Mouse (Mus musculus) yolk sac, embryonic 10.5 days (tissue): ENCODE measurements around the gene Wif1.

Experiments used
- DNase-seq: peaks from one replicate; pipeline ENCODE4 v3.0.0-alpha.2; 2017; ENCODE audit warnings: low spot score

The Wif1 gene

DNA sequence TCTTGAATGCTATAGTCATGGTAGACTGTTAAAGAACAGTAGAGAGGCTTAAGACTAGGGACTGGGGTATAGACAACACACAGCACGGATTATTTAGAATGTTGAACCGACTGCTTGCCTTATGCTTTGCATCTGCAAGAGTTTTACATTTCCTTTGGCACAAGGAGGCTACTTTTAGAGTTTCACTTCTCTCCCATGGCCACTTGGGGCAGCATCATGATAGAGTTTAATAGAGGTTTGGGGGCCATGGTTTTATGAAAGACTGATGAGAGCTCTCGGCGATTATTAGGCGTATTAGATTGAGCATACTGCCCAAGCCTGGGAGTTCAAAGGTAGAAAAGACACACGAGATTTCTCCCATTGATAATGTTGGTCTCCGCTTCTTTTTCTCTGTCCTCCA is 37.0 kb downstream of the Wif1 start:
- no peak for DNase-seq

DNA sequence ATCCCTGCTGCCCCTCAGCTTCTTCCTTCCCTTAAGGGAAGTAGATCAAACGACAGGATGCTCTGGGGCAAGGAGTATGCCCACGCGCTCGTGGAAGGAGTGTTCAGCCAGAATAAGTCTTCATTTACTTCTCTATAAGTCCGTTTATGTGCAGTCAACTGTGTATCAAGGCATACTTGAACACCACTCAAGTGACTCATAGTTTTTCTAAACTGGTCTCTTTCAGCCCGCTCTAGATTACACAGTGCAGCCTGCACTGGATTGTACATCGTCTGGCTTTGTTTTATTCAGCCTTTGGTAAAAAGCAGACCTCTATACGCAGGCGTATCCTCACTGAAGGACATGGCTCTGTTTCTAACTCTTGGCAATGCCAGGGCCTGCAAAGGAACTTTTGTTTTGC is 46.7 kb downstream of the Wif1 start:
- DNase-seq, result no peak

DNA sequence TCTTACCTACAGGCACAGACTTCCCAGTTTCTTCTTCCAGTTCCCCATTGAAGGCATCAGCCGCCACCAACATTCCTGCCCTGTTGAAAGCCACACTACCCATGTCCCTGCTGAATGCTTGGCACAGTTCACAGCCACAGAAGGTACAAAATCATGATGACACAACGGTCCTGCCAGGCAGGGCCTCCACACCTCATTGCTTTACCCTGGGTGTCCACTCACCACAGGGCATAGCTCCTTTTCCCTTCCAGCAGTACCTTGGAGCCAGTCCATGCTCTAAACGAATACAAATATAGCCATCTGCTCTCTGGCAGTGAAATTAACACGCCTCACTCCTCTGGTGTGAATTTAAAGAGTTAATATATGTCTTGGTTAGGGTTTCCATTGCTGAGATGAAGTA is 49.1 kb downstream of the Wif1 start:
- DNase-seq, result no peak

DNA sequence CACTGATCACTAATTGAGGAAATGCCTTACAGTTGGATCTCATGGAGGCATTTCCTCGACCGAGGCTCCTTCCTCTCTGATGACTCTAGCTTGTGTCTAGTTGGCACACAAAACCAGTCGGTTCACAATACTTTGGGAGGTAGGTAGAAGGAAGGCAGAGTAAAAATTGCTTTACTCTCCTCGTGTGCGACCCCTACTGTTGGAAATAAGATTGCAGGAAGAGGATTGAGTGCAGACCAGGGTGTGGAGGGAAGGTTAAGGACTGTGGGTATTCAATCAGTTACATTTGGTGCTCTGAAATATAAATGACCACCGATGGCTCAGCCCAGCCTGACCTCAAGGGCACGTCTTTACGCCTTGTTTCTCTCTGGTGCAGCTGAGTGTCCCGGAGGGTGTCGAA is 49.8 kb downstream of the Wif1 start:
- DNase-seq, result no peak

DNA sequence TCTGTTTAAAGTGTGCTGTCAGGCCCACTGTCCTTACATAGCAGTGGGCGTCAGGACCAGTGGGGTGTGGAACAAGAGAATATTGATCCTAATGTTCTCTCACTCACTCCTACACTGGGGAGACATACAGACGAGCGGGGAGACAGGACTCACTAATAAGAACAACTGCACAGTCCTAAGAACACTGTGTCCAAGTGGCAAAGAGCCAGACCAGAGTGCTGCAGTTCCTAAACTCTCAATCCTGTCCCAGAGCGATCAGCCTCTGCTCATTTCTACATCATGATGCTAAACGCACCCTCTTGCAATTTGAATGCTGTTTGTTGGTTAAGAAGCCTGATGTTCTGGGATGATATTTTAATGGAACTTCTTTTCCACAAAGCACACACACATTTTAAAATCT is 54.9 kb downstream of the Wif1 start:
- no peak for DNase-seq

DNA sequence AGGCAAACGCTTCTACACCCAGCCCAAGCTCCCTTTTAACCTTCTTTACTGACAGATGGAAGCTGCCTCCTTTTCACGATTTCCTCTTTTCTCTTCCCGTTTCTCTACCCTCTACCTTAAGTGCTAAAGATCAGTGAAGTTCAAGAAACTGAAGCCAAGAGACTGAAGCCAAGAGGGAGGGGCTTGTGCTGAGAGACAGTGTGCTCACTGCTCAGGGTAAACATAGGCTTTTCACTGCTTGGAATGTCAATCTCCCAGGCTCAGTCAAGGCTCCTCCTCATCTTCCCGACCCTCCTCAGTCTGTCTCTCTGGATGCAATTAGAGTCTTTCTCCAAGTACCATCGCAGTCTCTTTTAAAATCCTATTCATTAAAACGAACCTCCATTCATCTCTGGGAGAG is 55.6 kb downstream of the Wif1 start:
- peak; percentile 39 for DNase-seq

DNA sequence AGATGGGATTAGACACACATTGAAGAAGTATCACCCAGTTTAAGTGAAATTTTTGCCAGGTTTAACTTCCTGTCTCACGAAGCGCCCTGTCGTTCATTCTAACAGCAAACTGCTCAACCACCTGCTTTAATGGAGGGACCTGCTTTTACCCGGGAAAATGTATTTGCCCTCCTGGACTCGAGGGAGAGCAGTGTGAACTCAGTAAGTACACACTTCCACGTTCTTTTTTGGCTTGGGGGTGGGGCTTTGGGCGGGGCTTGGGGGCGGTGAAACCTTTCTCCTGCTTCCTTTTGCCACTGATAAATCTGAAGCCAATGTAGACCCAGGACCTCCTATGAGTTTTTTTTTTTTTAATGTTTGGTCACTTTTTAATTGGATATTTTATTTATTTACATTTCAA is 56.2 kb downstream of the Wif1 start:
- no peak for DNase-seq

DNA sequence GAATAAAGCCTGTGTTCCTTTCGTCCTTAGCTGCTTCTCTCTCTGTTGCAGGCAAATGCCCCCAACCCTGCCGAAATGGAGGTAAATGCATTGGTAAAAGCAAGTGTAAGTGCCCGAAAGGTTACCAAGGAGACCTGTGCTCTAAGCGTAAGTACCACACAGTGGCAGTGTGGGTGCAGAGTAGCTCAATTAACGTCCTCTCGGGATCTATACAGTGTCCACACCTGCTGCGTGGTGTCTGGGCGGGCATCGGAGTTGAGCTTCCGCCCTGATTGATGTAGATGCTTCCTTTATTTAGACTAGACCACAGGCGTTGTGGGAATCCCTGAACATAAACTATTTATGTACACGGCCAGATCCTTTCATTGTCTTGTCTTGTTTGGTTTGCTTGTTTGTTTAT is 62.2 kb downstream of the Wif1 start:
- DNase-seq, result no peak

DNA sequence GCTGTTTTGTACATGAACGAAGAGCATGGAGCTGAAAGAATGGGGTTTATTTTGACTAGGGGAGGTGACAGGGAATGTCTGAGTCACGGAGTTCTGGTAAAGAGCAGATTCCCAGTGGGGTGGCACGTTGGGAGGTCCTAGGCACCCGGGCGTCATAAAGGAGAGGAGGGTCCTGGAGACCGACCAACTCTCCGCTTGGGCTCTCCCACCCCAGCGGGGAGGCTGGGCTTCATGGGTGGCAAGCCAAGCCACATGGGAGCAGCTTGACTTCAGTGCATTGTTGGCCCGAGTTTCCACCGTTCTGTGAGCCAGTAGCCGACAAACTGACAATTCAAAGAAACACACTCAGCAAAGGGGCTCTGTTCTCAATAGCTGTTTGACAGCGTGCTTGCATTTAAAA is 64.5 kb downstream of the Wif1 start:
- no peak for DNase-seq

DNA sequence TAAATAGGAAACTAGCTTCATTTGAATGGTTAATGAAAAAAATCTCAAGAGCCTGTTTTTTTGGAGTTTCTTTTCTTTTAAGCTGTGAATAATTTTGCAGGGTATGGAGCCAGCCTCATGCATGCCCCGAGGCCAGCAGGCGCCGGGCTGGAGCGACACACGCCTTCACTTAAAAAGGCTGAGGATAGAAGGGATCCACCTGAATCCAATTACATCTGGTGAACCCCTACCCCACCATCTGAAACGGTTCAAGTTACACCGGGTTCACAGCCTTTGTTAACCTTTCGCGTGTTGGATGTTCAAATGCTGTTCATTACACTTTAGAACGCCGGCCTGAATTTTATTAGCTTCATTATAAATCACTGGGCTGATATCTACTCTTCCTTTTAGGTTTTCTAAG is 65.9 kb downstream of the Wif1 start:
- DNase-seq, result no peak

DNA sequence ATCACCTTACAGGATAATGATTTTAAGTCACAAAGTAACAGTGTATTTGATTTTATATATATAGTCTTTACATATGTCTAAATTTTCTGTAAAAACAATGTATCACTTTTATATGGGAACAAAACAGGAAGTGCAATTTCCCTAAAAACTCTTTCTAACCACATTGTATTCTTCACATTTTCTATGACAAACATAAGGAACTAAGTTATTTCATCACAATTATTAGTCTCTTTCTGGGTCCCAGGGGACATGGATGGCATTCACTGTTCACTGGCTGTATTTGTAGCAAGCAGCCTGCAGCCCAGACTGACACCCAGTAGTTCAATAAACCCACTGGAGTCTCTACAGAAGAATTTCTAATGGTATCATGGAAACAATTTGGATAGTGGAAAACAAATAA is 82.4 kb downstream of the Wif1 start:
- DNase-seq, result no peak

DNA sequence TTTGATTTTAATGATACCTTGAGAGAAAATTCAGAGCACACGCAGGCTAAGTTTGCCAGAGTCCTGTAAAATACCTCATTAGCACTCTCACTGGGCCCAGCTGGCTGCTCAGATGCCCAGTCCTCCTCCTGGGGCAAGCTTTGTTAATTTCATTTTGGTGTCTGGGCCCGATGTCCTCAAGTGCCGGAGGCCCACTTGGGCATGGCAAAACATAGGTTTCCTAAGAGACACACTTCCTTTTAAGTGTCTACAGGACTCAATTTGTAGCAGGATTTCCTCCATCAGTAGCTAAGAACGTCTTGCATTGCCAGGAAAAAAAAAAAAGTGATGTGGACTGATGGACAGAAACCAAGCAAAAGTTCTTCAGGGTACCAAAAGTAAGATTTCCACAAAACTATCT is 82.9 kb downstream of the Wif1 start:
- no peak for DNase-seq

DNA sequence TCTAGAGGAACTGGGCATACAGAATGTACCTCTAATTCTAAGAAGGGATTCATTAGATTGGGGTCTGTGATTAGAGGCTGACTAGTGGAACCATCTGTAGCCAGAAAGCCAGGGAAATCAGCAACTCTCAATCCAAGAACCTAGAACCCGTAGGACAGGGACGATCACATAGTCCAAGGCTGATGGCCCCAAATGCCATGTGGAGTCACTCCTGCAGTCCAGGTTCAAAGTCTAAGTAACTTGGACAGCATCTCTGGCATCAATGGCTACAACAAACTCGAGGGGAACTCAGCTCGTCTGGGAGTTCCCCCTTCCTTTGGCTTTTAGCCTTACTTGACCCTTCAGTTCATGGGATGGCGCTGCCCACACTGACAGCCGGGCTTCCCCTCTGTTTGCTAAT is 87.0 kb downstream of the Wif1 start:
- DNase-seq, result no peak

DNA sequence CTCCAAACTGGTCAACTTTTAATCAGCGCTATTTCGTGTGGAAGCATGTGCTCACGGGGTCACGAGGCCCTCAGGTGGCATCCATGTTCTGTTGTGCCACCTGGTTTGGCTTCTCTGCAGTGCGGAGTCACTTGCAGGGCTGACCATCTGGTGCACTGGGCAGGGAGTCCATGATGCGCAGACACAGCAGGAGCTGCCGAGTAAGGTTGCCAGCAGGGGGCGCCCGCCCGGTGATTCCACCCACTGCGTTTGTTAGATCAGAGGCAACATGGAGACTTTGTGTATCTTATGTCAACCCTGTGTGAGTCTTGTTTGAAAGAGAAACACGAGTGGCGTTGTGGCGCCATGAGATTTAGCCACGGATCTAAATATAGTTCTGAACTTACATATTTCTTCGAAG is 90.7 kb downstream of the Wif1 start:
- DNase-seq, result no peak

DNA sequence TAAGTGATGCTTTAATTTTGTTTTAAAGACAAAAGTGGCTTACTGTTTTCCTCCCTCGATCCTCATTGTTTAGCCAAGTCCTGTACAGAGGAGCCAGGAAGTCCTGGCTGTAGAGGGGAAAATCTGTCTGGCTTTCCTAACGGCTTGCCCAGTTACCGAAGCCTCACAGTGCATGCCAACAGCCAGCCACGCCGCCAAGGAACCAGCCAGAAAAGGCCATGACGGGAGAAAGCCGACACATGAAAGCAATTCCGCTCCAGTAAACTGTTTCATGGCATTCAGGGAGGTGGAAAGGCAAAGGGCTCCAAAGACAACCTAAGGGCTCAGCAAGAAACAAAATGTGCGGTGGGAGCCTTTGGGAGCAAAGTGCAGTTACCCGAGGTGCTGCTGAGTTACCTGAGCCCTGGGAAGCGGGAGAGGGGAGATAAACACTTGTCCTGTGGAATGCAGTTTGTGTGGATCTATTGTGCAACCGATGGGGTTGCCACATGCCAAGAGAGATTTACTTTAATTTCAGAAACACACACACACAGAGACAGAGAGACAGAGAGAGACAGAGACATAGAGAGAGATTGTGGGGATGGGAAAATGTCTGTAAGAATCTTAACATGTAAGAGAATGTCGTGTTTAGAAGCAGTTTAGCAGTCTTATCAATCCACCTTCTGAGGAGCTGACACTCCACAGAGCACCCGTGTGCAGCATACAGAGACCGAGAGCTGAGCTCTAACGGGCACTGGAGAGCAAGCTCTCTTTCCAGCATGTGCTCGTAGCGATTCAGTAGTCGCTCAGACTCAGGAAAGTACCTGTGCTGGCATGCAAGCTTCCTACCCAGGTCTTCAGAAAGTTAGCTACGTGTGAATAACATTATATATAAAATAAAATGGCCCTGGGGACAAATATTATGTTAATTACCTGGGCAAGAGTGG is 95.5 kb downstream of the Wif1 start:
- DNase-seq, result peak; percentile 44
